Mouse (Mus musculus) central nervous system, embryonic 14 days (tissue): ENCODE data around the gene Hes2. TPM values are rescaled to one million over a fixed set of nuclear protein-coding genes. Genes with fewer than 3 reads are reported as not detected.

Experiments
- polyA plus RNA-seq: library from polyadenylated mRNA; depleted of rRNA; stranded (reverse); fragments of >200 nt; gene quantifications from 2 replicates; pipeline ENCODE4 v1.2.3, GENCODE M21; 2012; rRNA removed

Gene Hes2
- not detected in 2 replicates for polyA plus RNA-seq

DNA sequence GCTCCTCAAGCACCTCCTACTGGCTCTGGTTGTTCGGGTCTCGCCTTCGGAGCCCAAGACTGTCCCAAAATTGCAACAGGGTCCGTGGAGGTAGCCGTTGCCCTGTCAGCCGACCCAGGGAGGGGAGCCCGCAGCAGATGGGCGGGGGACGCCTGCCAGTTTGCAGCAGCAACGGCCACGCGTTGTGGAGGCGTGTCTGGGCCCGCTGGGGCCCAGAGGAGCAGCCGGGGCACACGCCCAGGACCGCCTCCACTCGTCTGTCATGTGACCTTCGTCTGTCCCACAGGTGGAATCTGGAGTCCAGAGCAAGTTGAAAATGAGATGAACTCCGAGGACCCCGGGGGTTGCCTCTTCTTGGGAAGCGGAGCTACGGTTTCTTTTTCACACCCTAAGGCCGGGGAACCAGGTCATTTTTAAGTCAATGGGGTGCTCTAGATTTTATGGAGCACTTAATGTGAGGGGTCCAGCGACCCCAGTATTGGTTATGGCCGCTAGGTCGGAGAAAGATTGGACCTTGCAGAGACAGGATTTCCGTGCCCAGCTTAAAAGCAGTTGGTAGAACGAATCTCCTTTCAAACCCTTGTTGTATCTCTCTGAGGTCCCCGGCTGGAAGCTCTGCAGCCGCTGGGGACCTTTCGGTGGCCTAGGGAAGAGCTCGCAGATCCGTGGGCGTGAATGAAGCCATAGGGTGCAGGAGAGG is at the start of gene Hes2:
Gene Hes2, plus strand, starts transcription at position 283 of the 700 bp plus-strand sequence.

GRCm38 (mm10) chr4:152115921-152116612 is 42.6 kb upstream of the Hes2 start, which contains the start of gene Tnfrsf25:
Gene Tnfrsf25, plus strand, starts transcription at chr4:152115934.

DNA sequence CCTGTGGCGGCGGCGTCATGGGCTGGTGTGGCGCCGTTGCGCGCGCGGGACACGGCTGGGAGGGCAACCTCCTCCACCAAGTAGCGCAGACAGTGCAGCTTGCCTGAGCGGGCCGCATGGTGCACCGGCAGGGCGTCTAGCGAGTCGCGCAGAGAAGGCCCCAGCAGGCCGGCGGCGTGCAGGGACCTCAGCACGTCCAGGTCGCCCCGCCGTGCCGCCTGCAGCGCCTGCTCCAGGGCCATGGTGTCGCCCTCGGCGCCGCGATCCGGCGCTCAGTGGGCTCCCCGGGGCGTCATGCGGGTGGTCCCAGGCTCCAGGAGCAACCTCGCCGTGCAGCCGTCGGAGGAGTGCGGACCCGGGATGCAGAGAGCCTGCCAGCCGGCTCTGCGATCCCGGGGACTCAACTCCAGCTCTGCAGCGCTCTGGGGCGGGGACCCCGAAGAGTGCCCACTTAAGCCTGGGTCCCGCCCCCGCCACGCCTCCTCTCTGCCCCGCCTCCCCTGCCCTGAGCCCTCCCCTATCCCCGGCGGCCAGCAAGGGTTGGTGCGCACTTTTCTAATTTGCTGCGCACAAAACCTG is 6.6 kb upstream of the Hes2 start, which contains the start of gene Espn:
Gene Espn, minus strand, starts transcription at position 406 of the 579 bp plus-strand sequence.

DNA sequence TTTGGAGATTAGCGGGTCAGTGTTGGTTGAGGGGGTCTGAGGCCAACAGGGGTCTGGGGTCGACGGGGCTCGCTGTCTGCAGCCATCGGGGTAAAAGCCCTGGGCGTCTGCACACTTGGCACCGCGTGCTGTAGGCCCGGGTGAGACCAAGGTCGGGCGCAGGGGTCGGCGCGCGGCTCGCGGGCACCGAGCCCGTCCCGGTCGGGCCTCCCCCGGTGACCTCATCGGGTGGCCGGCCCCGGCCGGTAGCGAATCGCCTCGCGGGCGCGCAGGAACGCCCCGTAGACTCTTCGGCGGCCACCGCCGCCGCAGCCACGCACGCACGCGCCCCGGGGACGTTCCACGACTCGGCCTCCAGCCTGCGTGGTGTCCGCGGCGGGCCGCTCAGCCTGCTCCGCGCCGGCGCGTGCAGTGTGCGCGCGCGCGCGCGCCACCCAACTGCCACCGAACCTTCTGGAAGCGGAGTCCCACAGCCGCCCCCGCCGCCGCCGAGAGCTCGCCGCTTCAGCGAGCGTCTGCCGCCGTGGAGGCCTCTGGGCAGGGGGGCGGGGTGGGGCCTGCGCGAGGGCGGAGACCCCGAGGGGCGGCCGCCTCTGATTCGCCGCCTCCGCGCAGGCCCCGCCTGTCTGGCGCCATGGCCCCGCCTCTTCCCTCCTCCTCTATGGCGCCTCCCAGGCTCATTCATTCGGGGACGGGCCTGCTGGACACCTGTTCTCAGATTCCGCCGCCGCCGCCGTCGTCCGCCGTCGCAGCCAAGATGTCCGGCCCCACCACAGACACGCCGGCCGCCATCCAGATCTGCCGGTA is 19.1 kb downstream of the Hes2 start, which contains the start of gene Acot7:
Gene Acot7, plus strand, starts transcription at position 598 of the 807 bp plus-strand sequence.

Other genes with a start within 250 kb of the Hes2 start
- gene Dnajc11, start 225.2 kb upstream of the Hes2 start, polyA plus RNA-seq, result 75.0 and 80.4 TPM in 2 replicates
- 43.1 and 43.7 TPM in 2 replicates for gene Thap3, start 169.9 kb upstream of the Hes2 start, polyA plus RNA-seq
- 17.8 and 20.3 TPM in 2 replicates for gene Phf13, start 162.6 kb upstream of the Hes2 start, polyA plus RNA-seq
- 3.0 and 6.0 TPM in 2 replicates for gene Klhl21, start 150.1 kb upstream of the Hes2 start, polyA plus RNA-seq
- 34.9 and 39.6 TPM in 2 replicates for gene Zbtb48, start 131.2 kb upstream of the Hes2 start, polyA plus RNA-seq
- gene Tas1r1, start 120.3 kb upstream of the Hes2 start, polyA plus RNA-seq, result 0.41 TPM in 2 replicates
- 24.9 and 27.4 TPM in 2 replicates for gene Nol9, start 119.5 kb upstream of the Hes2 start, polyA plus RNA-seq
- 14.2 and 17.7 TPM in 2 replicates for gene Plekhg5, start 86.4 kb upstream of the Hes2 start, polyA plus RNA-seq
- gene Tnfrsf25, start 42.9 kb upstream of the Hes2 start, polyA plus RNA-seq, result 4.1 and 4.5 TPM in 2 replicates
- gene Espn, start 6.5 kb upstream of the Hes2 start, polyA plus RNA-seq, result 0.28 and 1.1 TPM in 2 replicates
- 184 and 213 TPM in 2 replicates for gene Acot7, start 19.3 kb downstream of the Hes2 start, polyA plus RNA-seq
- 24.8 and 36.0 TPM in 2 replicates for gene Gpr153, start 115.4 kb downstream of the Hes2 start, polyA plus RNA-seq
- gene Hes3, start 132.8 kb downstream of the Hes2 start, polyA plus RNA-seq, result 0.55 and 0.64 TPM in 2 replicates
- 21.1 and 22.5 TPM in 2 replicates for gene Icmt, start 138.4 kb downstream of the Hes2 start, polyA plus RNA-seq
- gene Rnf207, start 160.1 kb downstream of the Hes2 start, polyA plus RNA-seq, result 9.2 and 9.3 TPM in 2 replicates
- gene Rpl22, start 166.9 kb downstream of the Hes2 start, polyA plus RNA-seq, result 501 and 537 TPM in 2 replicates
- gene Chd5, start 179.8 kb downstream of the Hes2 start, polyA plus RNA-seq, result 25.6 and 28.8 TPM in 2 replicates